Comparison of ENCODE assay signal across 9 mouse cellular contexts in genomic region chr2:155668461-155668860, GRCm38 (mm10). TPM values are rescaled to one million over a fixed set of nuclear protein-coding genes. Genes with fewer than 3 reads are reported as not detected.
DNase-seq lines count a peak whose midpoint lies in the region; ATAC-seq and TF ChIP-seq lines count a peak whose summit lies in the region.
"Had no signal": no experiment of that assay in that cellular context is flagged by ENCODE, and none has a peak within 500 bp of the region (broad histone marks: within the 10 kb centered on the region; RNA-seq: fewer than 3 reads in every experiment).

No protein-coding gene starts in this region.

- ATAC-seq in hindbrain, embryonic 11.5 days (ENCODE audit: low FRiP score) = no peak
- no peak for ATAC-seq in hindbrain, embryonic 14.5 days (ENCODE audit: low FRiP score)

- H3K4me1 ChIP-seq in hindbrain, embryonic 11.5 days (replicated peaks; ENCODE audit: control insufficient read depth, insufficient read depth, low read length) = no peaks in the 10 kb centered on the region
- no peaks in the 10 kb centered on the region for H3K4me1 ChIP-seq in hindbrain, embryonic 14.5 days (replicated peaks; ENCODE audit: control insufficient read depth, insufficient read depth, low read length)
- H3K4me1 ChIP-seq: limb, embryonic 12.5 days had no signal

- no peak overlapping the region for H3K27ac ChIP-seq in hindbrain, embryonic 11.5 days (ENCODE audit: low read depth, low read length)
- H3K27ac ChIP-seq in hindbrain, embryonic 14.5 days = no peak overlapping the region
- H3K27ac ChIP-seq: limb, embryonic 12.5 days had no signal

- no peaks in the 10 kb centered on the region for H3K27me3 ChIP-seq in hindbrain, embryonic 11.5 days (ENCODE audit: control insufficient read depth, insufficient read depth, low read length)
- no peaks in the 10 kb centered on the region for H3K27me3 ChIP-seq in hindbrain, embryonic 14.5 days (ENCODE audit: control insufficient read depth, insufficient read depth, low read length)
- no peaks in the 10 kb centered on the region for H3K27me3 ChIP-seq in C2C12 (ENCODE audit: control insufficient read depth, insufficient read depth, insufficient read length)
- H3K27me3 ChIP-seq: limb, embryonic 12.5 days had no signal

- peaks cover 7% of the 10 kb centered on the region; the same call in 1 of the 2 replicates for H3K36me3 ChIP-seq in hindbrain, embryonic 11.5 days (ENCODE audit: control insufficient read depth, insufficient read depth, low read length)
- H3K36me3 ChIP-seq in hindbrain, embryonic 14.5 days (replicated peaks; ENCODE audit: control insufficient read depth, insufficient read depth) = peaks cover 88% of the 10 kb centered on the region
- peaks cover 57% of the 10 kb centered on the region for H3K36me3 ChIP-seq in C2C12 (ENCODE audit: control insufficient read depth, insufficient read depth)

- H3K9me3 ChIP-seq in hindbrain, embryonic 11.5 days (ENCODE audit: control insufficient read depth, low read length) = no peaks in the 10 kb centered on the region
- H3K9me3 ChIP-seq in hindbrain, embryonic 14.5 days (ENCODE audit: control insufficient read depth, low read length) = no peaks in the 10 kb centered on the region
- H3K9me3 ChIP-seq: limb, embryonic 12.5 days had no signal

- 91% methylated on average over 4 of the region's 4 CpGs for WGBS in hindbrain, embryonic 11.5 days
- WGBS in hindbrain, embryonic 14.5 days = 88% methylated on average over 4 of the region's 4 CpGs

- peak; percentile 60 for DNase-seq in hindbrain, embryonic 11.5 days (ENCODE audit: low spot score)
- DNase-seq in hindbrain, embryonic 14.5 days (ENCODE audit: low spot score) = no peak
- peak; percentile 43 for DNase-seq in MN1 (ENCODE audit: low spot score)
- peak; percentile 32 for DNase-seq in kidney, postnatal 14 days
- peak; percentile 22 to 61 for DNase-seq in thymus, postnatal 10 days (ENCODE audit: low spot score in 2 of 2)
- DNase-seq in urinary bladder, postnatal 25 days (ENCODE audit: low spot score) = no peak
- DNase-seq in cerebellum, adult 8-10 months = no peak

- H3ac ChIP-seq in C2C12 (ENCODE audit: control insufficient read depth, insufficient read length, low read depth) = no peak overlapping the region

- H3K4me2 ChIP-seq in hindbrain, embryonic 11.5 days (replicated peaks; ENCODE audit: low read depth, low read length) = no peak overlapping the region
- no peak overlapping the region for H3K4me2 ChIP-seq in hindbrain, embryonic 14.5 days (replicated peaks)
- H3K4me2 ChIP-seq: limb, embryonic 12.5 days had no signal

- TF ChIP-seq CTCF in C2C12 (IDR thresholded peaks at IDR 0.05; ENCODE audit: control insufficient read depth, insufficient read depth, insufficient read length) = peak; percentile 11

- peaks cover 10% of the 10 kb centered on the region for H3K79me2 ChIP-seq in C2C12 (ENCODE audit: control insufficient read depth, insufficient read depth)

- peaks cover 5% of the 10 kb centered on the region for H3K79me3 ChIP-seq in C2C12 (ENCODE audit: low read depth)

- H3K9ac ChIP-seq in hindbrain, embryonic 11.5 days (ENCODE audit: low read depth, low read length) = no peak overlapping the region
- no peak overlapping the region for H3K9ac ChIP-seq in hindbrain, embryonic 14.5 days
- H3K9ac ChIP-seq: limb, embryonic 12.5 days had no signal

- no peak overlapping the region for H3K4me3 ChIP-seq in hindbrain, embryonic 11.5 days (ENCODE audit: low read depth, low read length)
- no peak overlapping the region for H3K4me3 ChIP-seq in hindbrain, embryonic 14.5 days (replicated peaks; ENCODE audit: low read length)
- no peak overlapping the region for H3K4me3 ChIP-seq in C2C12 (ENCODE audit: insufficient read depth, poor library complexity, severe bottlenecking)
- H3K4me3 ChIP-seq: limb, embryonic 12.5 days had no signal

TF ChIP-seq in C2C12, 6 proteins besides CTCF, POLR2A, EP300 and RAD21:
- TF ChIP-seq CEBPB (IDR thresholded peaks at IDR 0.05; ENCODE audit: low read depth) = no peak
- no peak for TF ChIP-seq MYOD1 (IDR thresholded peaks at IDR 0.05; ENCODE audit: control insufficient read depth, insufficient read length, low read depth)
- no peak for TF ChIP-seq MYOG (IDR thresholded peaks at IDR 0.05; ENCODE audit: control insufficient read depth, extremely low read depth, insufficient read length)
- TF ChIP-seq USF1 (IDR thresholded peaks at IDR 0.05; ENCODE audit: low read depth) = no peak

RNA-seq across cellular contexts. Expression of gene Trpc4ap, which starts 23.7 kb away (rescaled TPM):
- polyA plus RNA-seq in hindbrain, embryonic 11.5 days (2014; fragmentation: Nextera tagmentation; extraction: Ambion mirVana) = 154 and 157 TPM in 2 replicates
- 163 and 176 TPM in 2 replicates for polyA plus RNA-seq in hindbrain, embryonic 14.5 days (2014; fragmentation: Nextera tagmentation; extraction: Ambion mirVana)
- 70.5 TPM for polyA plus RNA-seq in C2C12 (2012; fragmentation: generic; extraction: Trizol)

RNA-seq across cellular contexts. Expression of gene Myh7b, which starts 57.4 kb away (rescaled TPM):
- 0.46 and 0.52 TPM in 2 replicates for polyA plus RNA-seq in hindbrain, embryonic 11.5 days (2014; fragmentation: Nextera tagmentation; extraction: Ambion mirVana)
- 0.40 and 0.99 TPM in 2 replicates for polyA plus RNA-seq in hindbrain, embryonic 14.5 days (2014; fragmentation: Nextera tagmentation; extraction: Ambion mirVana)
- 0.09 TPM for polyA plus RNA-seq in C2C12 (2012; fragmentation: generic; extraction: Trizol)

Comparison
In these comparisons a context has a peak if more than half of its experiments do, and no peak if none do; other contexts are left out.
1. DNase-seq: peak in hindbrain, embryonic 11.5 days (single experiment), MN1 (single experiment), kidney, postnatal 14 days (single experiment) and thymus, postnatal 10 days (2 of 2); none in hindbrain, embryonic 14.5 days (single experiment), urinary bladder, postnatal 25 days (single experiment) and cerebellum, adult 8-10 months (single experiment).